Mouse (Mus musculus) cerebellum, adult 2 months (tissue): ENCODE data around the gene Olfr93.

ENCODE experiments used
- CTCF ChIP-seq: fragments of 200-500 bp; IDR thresholded peaks from 2 replicates; pipeline ENCODE4 v1.5.1; 2011; ENCODE audit warnings: low read depth, mild to moderate bottlenecking, control low read depth, low read length, moderate library complexity, borderline replicate concordance; ENCODE audit not compliant: insufficient read depth
- POLR2A ChIP-seq: fragments of 200-500 bp; IDR thresholded peaks from 2 replicates; pipeline ENCODE4 v1.6.1; 2011; ENCODE audit warnings: low read length, control low read depth, borderline replicate concordance; ENCODE audit not compliant: insufficient read depth

- TF ChIP-seq POLR2A (no peak), CTCF (no peak)
Observed at GRCm38 (mm10) chr17:37193656-37194055, 32.4 kb upstream of the Olfr93 start, which contains the start of gene Ubd.
